Mouse (Mus musculus): ENCODE results near the gene Ppard.

Ppard gene

GRCm38 (mm10) chr17:28283199-28283598 lies 50.7 kb downstream of the Ppard start:
- 92% methylated on average over 10 of the region's 10 CpGs for WGBS

GRCm38 (mm10) chr17:28286133-28286532 lies 53.6 kb downstream of the Ppard start:
- WGBS = 74% methylated on average over 10 of the region's 10 CpGs

GRCm38 (mm10) chr17:28286964-28287363 lies 54.5 kb downstream of the Ppard start:
- 75% methylated on average over 5 of the region's 5 CpGs for WGBS

GRCm38 (mm10) chr17:28287578-28287977 lies 55.1 kb downstream of the Ppard start:
- WGBS = 67% methylated on average over 8 of the region's 8 CpGs

- 67% methylated on average over 5 of the region's 5 CpGs for WGBS
Observed at GRCm38 (mm10) chr17:28287980-28288379, 55.5 kb downstream of the Ppard start.

GRCm38 (mm10) chr17:28290262-28290661 lies 57.8 kb downstream of the Ppard start:
- WGBS = 54% methylated on average over 3 of the region's 3 CpGs

GRCm38 (mm10) chr17:28290671-28291070 lies 58.2 kb downstream of the Ppard start:
- WGBS = 80% methylated on average over 11 of the region's 11 CpGs

- WGBS = 91% methylated on average over 7 of the region's 7 CpGs
Observed at GRCm38 (mm10) chr17:28291346-28291745, 58.8 kb downstream of the Ppard start.

GRCm38 (mm10) chr17:28293716-28294115 lies 61.2 kb downstream of the Ppard start:
- 83% methylated on average over 4 of the region's 4 CpGs for WGBS

GRCm38 (mm10) chr17:28294449-28295333 lies 62.2 kb downstream of the Ppard start:
- WGBS = 73% methylated on average over 17 of the region's 17 CpGs

GRCm38 (mm10) chr17:28298888-28299287 lies 66.4 kb downstream of the Ppard start:
- WGBS = 94% methylated on average over 17 of the region's 17 CpGs

- WGBS = 60% methylated on average over 11 of the region's 11 CpGs
Observed at GRCm38 (mm10) chr17:28299669-28300320, 67.3 kb downstream of the Ppard start.

GRCm38 (mm10) chr17:28300323-28300722 lies 67.8 kb downstream of the Ppard start:
- 78% methylated on average over 9 of the region's 9 CpGs for WGBS

GRCm38 (mm10) chr17:28300850-28301249 lies 68.3 kb downstream of the Ppard start:
- WGBS = 76% methylated on average over 3 of the region's 3 CpGs

GRCm38 (mm10) chr17:28305172-28305571 lies 72.7 kb downstream of the Ppard start:
- WGBS = 59% methylated on average over 10 of the region's 10 CpGs

GRCm38 (mm10) chr17:28308297-28309195 lies 76.0 kb downstream of the Ppard start:
- 16% methylated on average over 18 of the region's 18 CpGs for WGBS

- WGBS = 69% methylated on average over 3 of the region's 3 CpGs
Observed at GRCm38 (mm10) chr17:28310831-28311230, 78.3 kb downstream of the Ppard start.

GRCm38 (mm10) chr17:28311366-28312132 lies 79.0 kb downstream of the Ppard start:
- WGBS = 63% methylated on average over 5 of the region's 5 CpGs

GRCm38 (mm10) chr17:28312232-28313211 lies 80.0 kb downstream of the Ppard start:
- 23% methylated on average over 17 of the region's 17 CpGs for WGBS

All from cerebral cortex, adult 2 months (tissue).